Mouse (Mus musculus) C2C12 (cell line): ENCODE data around the gene Ltb. TPM values are rescaled to one million over a fixed set of nuclear protein-coding genes. Genes with fewer than 3 reads are reported as not detected.

Experiments used
- H3K27me3 ChIP-seq: one replicate; pipeline ENCODE4 v1.6.1; 2011; ENCODE audit not compliant: control insufficient read depth, insufficient read depth, insufficient read length
- H3K36me3 ChIP-seq: one replicate; pipeline ENCODE4 v1.6.1; 2011; ENCODE audit not compliant: control insufficient read depth, insufficient read depth
- H3K4me3 ChIP-seq: one replicate; pipeline ENCODE4 v1.5.1; 2011; ENCODE audit warnings: mild to moderate bottlenecking, control low read depth; ENCODE audit not compliant: poor library complexity, insufficient read depth, severe bottlenecking
- H3K79me2 ChIP-seq: one replicate; pipeline ENCODE4 v1.6.1; 2011; ENCODE audit not compliant: control insufficient read depth, insufficient read depth
- H3K79me3 ChIP-seq: one replicate; pipeline ENCODE4 v1.6.1; 2011; ENCODE audit warnings: low read depth, control low read depth
- H3ac ChIP-seq: one replicate; pipeline ENCODE3; 2011; ENCODE audit warnings: low read depth; ENCODE audit not compliant: control insufficient read depth, insufficient read length
- CEBPB ChIP-seq: IDR thresholded peaks from one replicate; pipeline ENCODE4 v1.6.1; 2011; ENCODE audit warnings: low read depth, mild to moderate bottlenecking, control low read depth, moderate library complexity
- CTCF ChIP-seq: IDR thresholded peaks from one replicate; pipeline ENCODE4 v1.5.1; 2011; ENCODE audit not compliant: control insufficient read depth, insufficient read depth, insufficient read length
- FOSL1 ChIP-seq: IDR thresholded peaks from one replicate; pipeline ENCODE4 v1.8.0; 2011; ENCODE audit warnings: mild to moderate bottlenecking, low read length; ENCODE audit not compliant: poor library complexity, insufficient read depth, severe bottlenecking
- MAX ChIP-seq: IDR thresholded peaks from one replicate; pipeline ENCODE4 v1.6.1; 2011; ENCODE audit warnings: mild to moderate bottlenecking, control low read depth
- MYOD1 ChIP-seq: IDR thresholded peaks from one replicate; pipeline ENCODE4 v1.6.1; 2011; ENCODE audit warnings: low read depth; ENCODE audit not compliant: control insufficient read depth, insufficient read length
- MYOG ChIP-seq: IDR thresholded peaks from one replicate; pipeline ENCODE4 v1.6.1; 2011; ENCODE audit not compliant: control insufficient read depth, insufficient read length; ENCODE audit errors: extremely low read depth
- USF1 ChIP-seq: IDR thresholded peaks from one replicate; pipeline ENCODE4 v1.6.1; 2011; ENCODE audit warnings: low read depth, mild to moderate bottlenecking, control low read depth, moderate library complexity
- polyA plus RNA-seq: library from polyadenylated mRNA; unstranded; fragments of >200 nt; fragmentation: generic; extraction: Trizol; gene quantifications from one replicate; pipeline ENCODE4 v1.2.1, GENCODE M21; 2012; ENCODE audit warnings: missing spikeins

Ltb gene
- polyA plus RNA-seq, 1 experiment = not detected

DNA sequence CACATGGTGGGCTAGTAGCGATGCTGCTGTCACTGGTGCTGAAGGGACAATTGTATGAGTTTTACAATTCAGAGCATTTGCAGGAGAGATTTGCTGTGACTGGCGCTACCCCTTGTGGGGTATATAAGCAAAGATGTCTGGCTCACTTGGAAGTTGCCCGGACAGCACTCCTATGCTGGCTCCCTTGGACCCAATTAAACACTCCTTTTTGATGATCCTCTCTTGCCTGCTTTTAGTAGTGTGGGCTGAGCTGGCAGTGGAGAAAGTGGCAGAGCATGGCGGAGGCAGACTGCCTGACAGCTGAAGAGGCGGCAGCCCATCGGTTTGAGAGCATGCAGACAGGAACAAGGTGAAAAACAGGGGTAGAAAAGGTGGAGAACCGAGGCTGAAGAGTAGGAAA is 26.4 kb upstream of the Ltb start:
- H3K36me3 ChIP-seq = peaks cover 6% of the 10 kb centered on the region
- H3K79me2 ChIP-seq = peaks cover 32% of the 10 kb centered on the region
- peaks cover 16% of the 10 kb centered on the region for H3K79me3 ChIP-seq
- no peak overlapping the region for H3ac ChIP-seq
- TF ChIP-seq FOSL1 (no peak), USF1 (no peak), MAX (no peak), CTCF (no peak), MYOG (no peak), MYOD1 (no peak), CEBPB (no peak)
- H3K27me3 ChIP-seq = no peaks in the 10 kb centered on the region
- H3K4me3 ChIP-seq = no peak overlapping the region

DNA sequence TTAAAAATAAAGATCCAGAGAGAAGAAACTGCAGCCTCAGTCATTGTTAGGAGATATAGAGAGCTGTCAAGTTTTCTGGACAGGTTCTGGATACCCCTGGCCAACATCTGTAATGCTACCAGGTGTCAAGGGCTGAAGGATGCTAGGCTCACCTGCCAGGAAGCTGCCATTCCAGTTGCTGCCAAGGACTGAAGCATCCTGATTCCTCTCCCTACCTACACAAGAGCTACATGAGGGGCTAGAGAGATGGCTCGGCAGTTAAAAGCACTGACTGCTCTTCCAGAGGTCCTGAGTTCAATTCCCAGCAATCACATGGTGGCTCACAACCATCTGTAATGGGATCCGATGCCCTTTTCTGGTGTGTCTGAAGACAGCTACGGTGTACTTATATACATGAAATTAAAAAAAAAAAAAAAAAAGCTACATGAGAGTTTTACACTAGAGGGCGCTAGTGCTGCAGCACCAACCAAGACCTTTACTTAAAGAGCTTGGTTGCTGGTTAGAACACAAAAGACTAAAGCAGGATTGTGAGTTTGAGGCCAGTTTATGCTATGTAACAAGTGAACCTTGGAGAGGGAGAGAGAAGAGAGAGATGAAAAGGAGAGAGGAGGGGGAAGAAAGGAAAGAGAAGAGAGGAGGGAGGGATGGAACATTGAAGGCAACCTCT is 25.6 kb upstream of the Ltb start:
- peaks cover 23% of the 10 kb centered on the region for H3K79me2 ChIP-seq
- no peaks in the 10 kb centered on the region for H3K27me3 ChIP-seq
- peaks cover 7% of the 10 kb centered on the region for H3K79me3 ChIP-seq
- TF ChIP-seq MYOG (no peak), MAX (no peak), CTCF (no peak), MYOD1 (no peak), FOSL1 (no peak), CEBPB (no peak), USF1 (no peak)
- no peak overlapping the region for H3K4me3 ChIP-seq
- no peak overlapping the region for H3ac ChIP-seq
- peaks cover 5% of the 10 kb centered on the region for H3K36me3 ChIP-seq

DNA sequence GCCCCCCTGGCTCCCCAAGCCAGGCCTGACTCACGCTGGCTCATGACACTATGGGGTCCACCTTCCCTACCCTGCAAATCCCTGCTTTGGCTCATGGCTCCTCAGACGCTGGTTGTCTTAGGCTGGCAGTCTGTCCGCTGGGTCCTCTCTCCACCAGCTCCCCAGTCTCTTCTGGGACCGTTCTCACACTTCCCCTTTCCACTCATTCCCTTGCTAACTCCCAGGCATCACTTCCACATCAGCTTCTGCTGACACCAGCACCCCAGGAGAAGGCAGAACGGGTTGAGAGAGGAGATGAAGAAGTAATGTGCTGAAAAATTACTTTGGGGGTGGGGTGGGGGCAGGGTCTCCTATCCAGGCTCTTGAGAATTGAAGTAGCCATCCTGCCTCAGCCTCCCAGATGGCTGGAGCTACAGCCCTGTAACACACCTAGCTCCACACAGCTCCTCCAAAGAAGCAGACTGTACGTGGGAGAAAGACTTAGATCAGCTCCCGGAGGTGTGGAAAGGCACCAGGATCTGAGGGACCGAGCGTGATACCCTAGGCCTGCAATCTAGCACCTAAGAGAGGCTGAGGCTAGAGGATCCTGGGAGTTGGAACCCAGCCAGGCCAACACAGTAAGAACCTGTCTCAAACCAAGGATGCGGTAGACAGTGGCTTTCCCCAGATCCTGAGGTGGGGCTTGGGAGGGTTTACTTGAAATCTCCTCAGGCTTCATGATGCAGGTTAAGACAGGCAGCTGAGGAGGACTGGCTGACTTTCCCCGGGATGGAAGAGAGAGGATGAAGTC is 21.6 kb upstream of the Ltb start:
- Histone ChIP-seq H3K79me3 (no peaks in the 10 kb centered on the region), H3ac (no peak overlapping the region), H3K4me3 (no peak overlapping the region), H3K27me3 (no peaks in the 10 kb centered on the region), H3K79me2 (no peaks in the 10 kb centered on the region), H3K36me3 (no peaks in the 10 kb centered on the region)
- no peak for TF ChIP-seq USF1
- TF ChIP-seq MYOG = no peak
- no peak for TF ChIP-seq CTCF
- no peak for TF ChIP-seq CEBPB
- TF ChIP-seq FOSL1 = no peak
- TF ChIP-seq MYOD1 = no peak
- TF ChIP-seq MAX = no peak

DNA sequence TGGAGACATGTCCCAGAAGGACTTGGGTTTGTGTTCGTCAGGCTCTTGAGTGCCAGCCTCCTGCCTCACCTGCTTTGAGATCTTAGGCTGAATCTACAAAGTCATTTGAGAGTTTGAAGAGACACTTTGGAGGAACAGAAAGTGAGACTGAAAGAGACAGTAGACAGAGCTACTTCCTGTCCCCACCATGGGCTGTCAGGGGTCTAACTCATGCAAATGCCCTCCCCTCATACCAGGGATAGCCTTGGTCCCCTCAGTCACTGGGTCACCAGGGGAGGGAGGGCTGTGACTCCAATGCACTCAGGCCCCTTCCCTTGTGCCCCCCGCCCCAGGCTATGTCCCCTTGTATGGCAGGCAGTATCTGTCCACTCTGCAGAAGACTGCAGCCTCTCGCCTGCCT is 20.9 kb upstream of the Ltb start:
- Histone ChIP-seq H3ac (no peak overlapping the region), H3K36me3 (no peaks in the 10 kb centered on the region), H3K79me2 (no peaks in the 10 kb centered on the region), H3K4me3 (no peak overlapping the region), H3K27me3 (no peaks in the 10 kb centered on the region), H3K79me3 (no peaks in the 10 kb centered on the region)
- TF ChIP-seq CEBPB = no peak
- TF ChIP-seq MYOG = no peak
- no peak for TF ChIP-seq USF1
- TF ChIP-seq FOSL1 = no peak
- TF ChIP-seq CTCF = no peak
- no peak for TF ChIP-seq MYOD1
- no peak for TF ChIP-seq MAX

DNA sequence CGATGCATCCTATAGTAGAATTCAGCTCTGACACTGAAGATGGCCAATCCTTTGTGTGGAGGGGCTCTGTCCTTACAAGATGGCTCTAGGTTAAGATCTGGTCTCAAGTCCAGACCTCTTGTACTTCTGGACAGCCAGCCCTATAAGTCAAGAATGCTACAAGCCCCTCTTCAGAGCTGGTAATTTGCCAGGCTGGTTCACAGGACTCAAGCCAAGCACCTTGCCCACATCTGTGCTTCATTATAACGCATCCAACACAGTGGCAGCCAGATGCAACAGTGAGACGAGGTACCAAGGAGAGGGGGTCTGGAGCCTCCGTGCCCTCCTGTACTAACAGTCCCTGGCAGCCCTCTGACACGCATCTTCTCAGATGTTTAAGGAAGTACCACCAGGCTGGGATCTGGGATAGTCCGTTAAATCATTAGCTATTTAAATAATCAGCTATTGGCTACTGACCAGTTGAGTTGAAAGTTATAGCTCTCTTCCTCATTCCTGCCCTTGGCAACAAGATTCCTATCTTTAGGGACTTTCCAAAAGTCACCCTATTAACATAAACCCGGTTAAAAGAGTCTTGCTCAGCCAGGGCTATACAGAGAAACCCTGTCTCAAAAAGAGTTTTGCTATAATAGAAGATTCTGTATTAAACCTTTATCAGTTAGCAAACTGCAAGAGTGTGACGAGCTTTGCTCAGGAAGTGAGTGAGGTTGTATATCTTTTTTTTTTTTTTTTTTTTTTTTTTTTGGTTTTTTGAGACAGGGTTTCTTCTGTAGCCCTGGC is 19.9 kb upstream of the Ltb start:
- H3K79me3 ChIP-seq = no peaks in the 10 kb centered on the region
- TF ChIP-seq FOSL1 = no peak
- TF ChIP-seq CEBPB = no peak
- TF ChIP-seq MYOG = no peak
- no peak for TF ChIP-seq MYOD1
- no peak for TF ChIP-seq MAX
- no peak for TF ChIP-seq USF1
- TF ChIP-seq CTCF = no peak
- H3ac ChIP-seq = no peak overlapping the region
- H3K79me2 ChIP-seq = no peaks in the 10 kb centered on the region
- no peaks in the 10 kb centered on the region for H3K36me3 ChIP-seq
- H3K27me3 ChIP-seq = no peaks in the 10 kb centered on the region
- no peak overlapping the region for H3K4me3 ChIP-seq
